Mouse (Mus musculus) limb, embryonic 14.5 days (tissue): ENCODE data around the gene Vsx2. TPM values are rescaled to one million over a fixed set of nuclear protein-coding genes. Genes with fewer than 3 reads are reported as not detected.

Source experiments
- ATAC-seq: fragments of 200-750 bp; cut with Nextera tagmentation; 2 replicates; pipeline ENCODE4 v1.8.0; 2017; ENCODE audit warnings: low read depth, moderate number of reproducible peaks, moderate TSS enrichment; ENCODE audit not compliant: low FRiP score
- DNase-seq: peaks from one replicate; pipeline ENCODE4 v3.0.0-alpha.2; 2015; ENCODE audit warnings: low spot score
- H3K27ac ChIP-seq: fragments of 300-500 bp; sonication (generic); replicated peaks from 2 replicates; pipeline ENCODE4 v1.5.1; 2014; ENCODE audit warnings: low read depth, mild to moderate bottlenecking, low read length, moderate library complexity, mixed read lengths
- H3K27me3 ChIP-seq: fragments of 300-500 bp; sonication (generic); 2 replicates; pipeline ENCODE4 v1.6.1; 2014; ENCODE audit warnings: low read length, mixed read lengths; ENCODE audit not compliant: control insufficient read depth, insufficient read depth
- H3K36me3 ChIP-seq: fragments of 300-500 bp; sonication (generic); 2 replicates; pipeline ENCODE4 v1.6.1; 2014; ENCODE audit warnings: mild to moderate bottlenecking, low read length, moderate library complexity, mixed read lengths; ENCODE audit not compliant: control insufficient read depth, insufficient read depth
- H3K4me1 ChIP-seq: fragments of 300-500 bp; sonication (generic); 2 replicates; pipeline ENCODE4 v1.6.1; 2014; ENCODE audit warnings: antibody characterized with exemption, low read length, mixed read lengths; ENCODE audit not compliant: control insufficient read depth, insufficient read depth
- H3K4me2 ChIP-seq: fragments of 300-500 bp; sonication (generic); replicated peaks from 2 replicates; pipeline ENCODE4 v1.6.1; 2014; ENCODE audit warnings: low read depth, mild to moderate bottlenecking, low read length, moderate library complexity; ENCODE audit not compliant: severe bottlenecking
- H3K4me3 ChIP-seq: fragments of 300-500 bp; sonication (generic); replicated peaks from 2 replicates; pipeline ENCODE4 v1.5.1; 2014; ENCODE audit warnings: low read length
- H3K9ac ChIP-seq: fragments of 300-500 bp; sonication (generic); 2 replicates; pipeline ENCODE4 v1.6.1; 2014; ENCODE audit warnings: mild to moderate bottlenecking, low read depth, low read length, moderate library complexity; ENCODE audit not compliant: severe bottlenecking
- H3K9me3 ChIP-seq: fragments of 300-500 bp; sonication (generic); 2 replicates; pipeline ENCODE4 v1.6.1; 2016; ENCODE audit warnings: low read length; ENCODE audit not compliant: control insufficient read depth
- POLR2A ChIP-seq: fragments of 200-500 bp; IDR thresholded peaks from 2 replicates; pipeline ENCODE4 v1.8.0; 2012; ENCODE audit warnings: inconsistent platforms, mild to moderate bottlenecking, moderate library complexity, borderline replicate concordance; ENCODE audit not compliant: insufficient read depth, insufficient read length; ENCODE audit errors: extremely low read depth
- WGBS: fragments of 180-500 bp; shearing (Covaris S2); extraction: QIAGEN DNeasy Blood & Tissue Kit; methylation state at CpG from one replicate; pipeline ENCODE4 v1.1.7; 2014; 5-methylcytosine and 5-hydroxymethylcytosine counted together
- polyA plus RNA-seq, 2 experiments: library from polyadenylated mRNA; depleted of rRNA in 1 of 2; stranded (reverse) in 1 of 2; unstranded in 1 of 2; fragments of >200 nt; fragmentation: Nextera tagmentation in 1 of 2; extraction: Ambion mirVana in 1 of 2; gene quantifications; 2 replicates each; pipeline versions ENCODE4 v1.2.1 to v1.2.3; 2012 to 2014

Vsx2 gene
- polyA plus RNA-seq, 2 experiments: 0.22 to 0.47 TPM

- Histone ChIP-seq H3K36me3 (no peaks in the 10 kb centered on the region), H3K27ac (no peak overlapping the region), H3K4me3 (no peak overlapping the region), H3K9ac (no peak overlapping the region), H3K9me3 (no peaks in the 10 kb centered on the region), H3K4me2 (no peak overlapping the region), H3K4me1 (no peaks in the 10 kb centered on the region), H3K27me3 (peaks cover 13% of the 10 kb centered on the region)
- ATAC-seq (no peak), DNase-seq (no peak)
- 62% methylated on average over 11 of the region's 11 CpGs for WGBS
- no peak for TF ChIP-seq POLR2A
Observed at GRCm38 (mm10) chr12:84577768-84578439, 8.3 kb downstream of the Vsx2 start.

- DNase-seq (no peak), ATAC-seq (no peak)
- Histone ChIP-seq H3K9me3 (no peaks in the 10 kb centered on the region), H3K4me1 (no peaks in the 10 kb centered on the region), H3K36me3 (no peaks in the 10 kb centered on the region), H3K27me3 (peaks cover 8% of the 10 kb centered on the region), H3K9ac (no peak overlapping the region), H3K4me2 (no peak overlapping the region), H3K4me3 (no peak overlapping the region), H3K27ac (no peak overlapping the region)
- 36% methylated on average over 5 of the region's 5 CpGs for WGBS
- TF ChIP-seq POLR2A: no peak
Observed at GRCm38 (mm10) chr12:84578440-84578770, 8.8 kb downstream of the Vsx2 start.

- Histone ChIP-seq H3K27me3 (no peaks in the 10 kb centered on the region), H3K4me3 (no peak overlapping the region), H3K4me1 (no peaks in the 10 kb centered on the region), H3K4me2 (no peak overlapping the region), H3K36me3 (no peaks in the 10 kb centered on the region), H3K9ac (no peak overlapping the region), H3K9me3 (no peaks in the 10 kb centered on the region), H3K27ac (no peak overlapping the region)
- DNase-seq (no peak), ATAC-seq (no peak)
- no peak for TF ChIP-seq POLR2A
- 85% methylated on average over 2 of the region's 2 CpGs for WGBS
Observed at GRCm38 (mm10) chr12:84581285-84581684, 11.7 kb downstream of the Vsx2 start.

- no peak overlapping the region for H3K27ac ChIP-seq
- ATAC-seq: peak; percentile 60; the same call in 1 of the 2 replicates
- WGBS: under 1% methylated on average over 51 of the region's 54 CpGs
Observed at GRCm38 (mm10) chr12:84589825-84590761, 20.5 kb downstream of the Vsx2 start.

GRCm38 (mm10) chr12:84598324-84598723, 28.8 kb downstream of the Vsx2 start:
- Histone ChIP-seq H3K27me3 (no peaks in the 10 kb centered on the region), H3K36me3 (peaks cover 7% of the 10 kb centered on the region; the same call in 1 of the 2 replicates), H3K9ac (no peak overlapping the region), H3K4me1 (no peaks in the 10 kb centered on the region), H3K4me2 (no peak overlapping the region), H3K9me3 (no peaks in the 10 kb centered on the region), H3K27ac (no peak overlapping the region), H3K4me3 (no peak overlapping the region)
- DNase-seq (no peak), ATAC-seq (no peak)
- 22% methylated on average over 8 of the region's 8 CpGs for WGBS
- TF ChIP-seq POLR2A: no peak

More at GRCm38 (mm10) chr12:84589825-84590761, 20.5 kb downstream of the Vsx2 start:
- no peaks in the 10 kb centered on the region for H3K9me3 ChIP-seq
- peak overlapping the region; percentile 95 for H3K4me2 ChIP-seq
- H3K27me3 ChIP-seq: no peaks in the 10 kb centered on the region
- peak; percentile 91 for DNase-seq
- 0 out of 2 replicates have a peak, but pooled peaks have one; percentile 42 for TF ChIP-seq POLR2A
- H3K4me3 ChIP-seq: peak overlapping the region; percentile 55
- 0 out of 2 replicates have a peak, but pooled peaks cover 3% of the 10 kb centered on the region for H3K4me1 ChIP-seq
- H3K36me3 ChIP-seq: no peaks in the 10 kb centered on the region
- H3K9ac ChIP-seq: peak overlapping the region; percentile 62
